Mouse (Mus musculus): ENCODE data around the gene Tbc1d16.
"Not testable (repeated sequence)": the region's sequence is repeated elsewhere in the genome, so short reads cannot be mapped to it uniquely, and the experiment has no call there.

The Tbc1d16 gene

GRCm38 (mm10) chr11:119228091-119228781 lies at the start of gene Tbc1d16, which contains the start of gene Ccdc40:
Gene Tbc1d16, minus strand, starts transcription at chr11:119228499.
Gene Ccdc40, plus strand, starts transcription at chr11:119228572.
- DNase-seq: peak; percentile 84

DNA sequence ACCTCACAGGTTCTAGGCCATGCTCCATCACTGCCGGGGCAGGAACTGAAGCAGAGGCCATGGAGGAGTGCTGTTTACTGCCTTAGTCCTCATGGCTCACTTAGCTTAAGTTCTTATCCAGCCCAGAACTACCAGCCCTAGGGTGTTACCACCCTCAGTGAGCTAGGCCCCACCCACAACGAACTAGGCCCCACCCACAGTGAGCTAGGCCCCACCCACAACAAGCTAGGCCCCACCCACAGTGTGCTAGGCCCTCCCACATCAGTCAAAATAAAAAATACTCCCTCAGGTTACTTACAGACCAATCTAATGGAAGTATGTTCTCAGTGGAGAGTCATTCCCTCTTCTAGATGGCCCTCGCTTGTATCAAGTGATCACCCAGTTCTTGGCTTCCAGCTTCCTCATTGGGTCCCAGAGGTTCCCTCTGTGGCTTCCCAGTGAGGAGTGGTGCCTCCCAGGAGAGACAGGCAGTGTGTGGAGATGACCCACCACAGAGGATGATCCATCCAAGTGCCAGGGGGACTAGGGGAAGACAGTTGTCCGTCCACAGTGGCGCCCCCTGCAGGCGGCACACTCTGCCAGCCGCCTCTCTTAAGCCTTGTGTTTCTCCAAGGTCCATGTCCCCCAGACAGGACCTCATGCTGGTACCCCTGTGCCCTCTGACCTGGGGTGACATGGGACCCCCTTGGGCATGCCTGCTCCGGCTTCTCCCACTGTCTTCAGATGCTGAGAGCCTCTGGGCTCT lies 45.1 kb upstream of the Tbc1d16 start:
- peak; percentile 59 for DNase-seq

DNA sequence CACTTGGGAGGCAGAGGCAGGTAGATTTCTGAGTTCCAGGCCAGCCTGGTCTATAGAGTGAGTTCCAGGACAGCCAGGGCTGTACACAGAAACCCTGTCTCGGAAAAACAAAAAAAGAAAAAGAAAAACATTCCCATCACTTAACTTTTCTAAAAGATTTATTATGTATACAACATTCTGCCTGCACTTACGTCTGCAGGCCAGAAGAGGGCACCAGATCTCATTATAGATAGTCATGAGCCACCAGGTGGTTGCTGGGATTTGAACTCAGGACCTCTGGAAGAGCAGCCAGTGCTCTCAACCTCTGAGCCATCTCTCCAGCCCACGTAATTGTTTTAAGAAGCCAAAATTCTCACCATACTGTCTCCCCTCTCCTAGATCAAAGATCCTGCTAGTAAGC lies 44.2 kb upstream of the Tbc1d16 start:
- DNase-seq: not testable (repeated sequence)

DNA sequence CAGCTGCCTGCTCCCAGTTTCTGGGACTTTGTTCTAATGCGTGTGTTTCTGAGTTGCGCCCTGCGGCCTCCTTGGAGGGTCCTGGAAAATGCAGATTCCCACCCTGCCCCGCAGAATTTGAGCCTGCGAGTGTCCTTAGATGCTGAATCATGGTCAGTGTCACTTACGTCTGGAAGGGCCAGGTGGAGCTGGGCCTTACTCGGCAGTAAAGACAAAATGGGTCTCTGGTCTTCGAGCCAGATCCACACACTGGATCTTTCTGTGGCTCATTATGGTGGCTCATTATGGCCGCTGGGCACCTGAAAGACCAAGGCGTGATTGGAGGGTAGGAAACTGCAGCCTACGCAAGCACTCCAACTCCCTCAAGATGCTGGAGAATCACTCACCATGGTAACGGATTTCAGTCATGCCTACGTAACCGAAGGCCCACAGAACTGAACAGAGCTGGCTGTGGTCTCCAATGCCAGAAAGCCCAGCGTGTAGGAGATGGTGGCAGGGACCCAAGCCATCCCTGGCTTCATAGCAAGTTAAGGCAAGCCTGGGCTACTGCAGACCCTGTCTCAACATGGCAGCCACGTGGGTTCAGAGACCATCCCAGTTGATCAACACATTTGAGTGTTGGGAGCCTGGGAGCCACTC lies 40.4 kb upstream of the Tbc1d16 start:
- DNase-seq: no peak

DNA sequence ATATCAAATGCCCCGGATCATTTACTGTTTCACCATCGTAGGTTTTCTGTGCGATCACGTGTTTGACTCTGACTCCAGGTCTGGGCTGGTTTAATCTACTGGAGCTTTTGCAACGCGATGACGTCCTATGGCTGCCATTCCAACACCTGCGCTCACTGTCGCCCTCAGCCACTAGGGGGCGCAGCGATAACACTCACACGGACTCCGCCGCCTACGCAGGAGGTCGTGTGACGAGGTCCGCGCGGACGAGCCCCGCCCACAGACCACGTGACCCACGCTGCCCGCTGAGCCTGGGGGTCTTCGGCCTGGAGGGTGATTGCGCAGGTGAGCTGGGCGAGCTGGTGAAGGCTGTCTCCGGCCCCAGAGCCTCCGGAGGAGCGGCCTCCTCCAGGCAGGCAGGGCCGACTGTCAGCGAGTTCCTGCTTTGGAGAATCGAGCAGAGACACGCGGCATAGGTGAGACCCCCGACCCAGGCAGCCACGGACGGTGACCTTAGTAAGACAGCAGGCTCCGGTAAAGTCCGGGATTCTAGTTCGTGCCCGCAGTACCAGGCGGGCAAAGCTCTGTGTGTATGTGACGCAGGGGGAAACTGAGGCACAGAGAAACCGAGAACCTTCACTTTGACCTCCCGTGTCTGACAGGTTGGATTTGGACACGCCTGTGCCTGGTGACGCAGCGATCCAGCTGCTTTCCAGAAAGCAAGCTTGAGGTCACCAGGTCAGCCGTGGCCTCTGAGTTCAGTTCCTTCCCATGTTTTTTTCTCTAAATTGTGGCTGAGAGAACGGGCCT lies 39.7 kb upstream of the Tbc1d16 start, which contains the start of gene Gaa:
Gene Gaa (plus strand): TSS at position 120 of the 789 bp plus-strand sequence.
- peak; percentile 99 for DNase-seq

GRCm38 (mm10) chr11:119267241-119267674 lies 39.0 kb upstream of the Tbc1d16 start:
- DNase-seq: peak; percentile 36

DNA sequence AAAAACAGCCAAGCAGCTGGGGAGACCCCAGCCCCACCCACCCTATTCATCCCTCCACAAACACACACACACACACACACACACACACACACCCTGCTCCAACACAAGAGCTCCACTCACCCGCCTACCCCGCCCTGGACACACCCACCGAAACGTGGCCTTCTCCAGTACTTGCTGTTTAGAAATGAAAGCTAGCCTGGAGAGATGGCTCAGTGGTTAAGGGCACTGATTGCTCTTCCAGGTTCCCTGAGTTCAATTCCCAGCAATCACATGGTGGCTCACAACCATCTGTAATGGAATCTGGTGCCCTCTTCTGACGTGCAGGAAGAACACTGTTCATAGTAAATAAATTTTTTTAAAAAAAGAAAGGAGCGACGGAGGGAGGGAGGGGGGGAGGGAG lies 37.5 kb upstream of the Tbc1d16 start:
- no peak for DNase-seq

DNA sequence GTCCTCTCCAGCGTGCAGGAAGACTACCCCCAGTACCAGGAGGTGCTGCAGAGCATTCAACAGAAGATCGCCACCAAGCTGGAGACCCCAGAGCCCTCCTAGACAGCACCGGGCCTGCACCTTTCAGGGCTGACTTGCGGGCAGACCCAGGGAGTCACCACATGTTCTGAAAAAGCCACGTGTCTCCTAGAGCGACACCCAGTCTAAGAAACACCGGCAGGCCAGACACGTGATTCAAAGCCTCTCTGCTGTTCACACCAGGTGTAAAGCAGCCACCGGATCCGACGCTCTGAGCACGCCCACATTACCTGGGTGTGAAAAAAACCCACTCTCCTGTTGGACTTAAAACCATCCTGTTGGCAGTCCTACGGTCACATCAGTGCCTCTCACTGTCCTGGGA lies 36.1 kb upstream of the Tbc1d16 start:
- no peak for DNase-seq

- no peak for DNase-seq
These were observed 31.7 kb upstream of the Tbc1d16 start for GRCm38 (mm10) chr11:119259977-119260376.

GRCm38 (mm10) chr11:119258572-119259322 lies 30.4 kb upstream of the Tbc1d16 start:
- DNase-seq: peak; percentile 53

DNA sequence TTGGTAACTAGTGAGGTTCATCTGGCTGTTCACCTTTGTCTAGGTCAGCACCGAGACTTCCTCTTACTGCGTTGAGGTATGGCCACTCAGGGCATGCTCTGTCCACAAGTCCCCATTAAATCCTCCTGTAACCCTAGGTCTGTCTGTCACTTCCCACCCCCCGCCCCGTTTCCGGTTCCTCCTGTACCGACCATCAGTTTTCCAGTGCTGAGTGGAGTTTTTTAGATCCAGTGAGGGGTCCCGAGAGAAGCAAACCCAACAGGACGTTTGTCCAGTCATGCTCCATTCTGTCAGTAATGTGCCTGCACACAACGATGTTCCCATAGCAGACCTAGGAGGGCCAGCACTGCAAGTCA lies 29.9 kb upstream of the Tbc1d16 start:
- no peak for DNase-seq

GRCm38 (mm10) chr11:119256557-119256956 lies 28.3 kb upstream of the Tbc1d16 start:
- DNase-seq: not testable (repeated sequence)

DNA sequence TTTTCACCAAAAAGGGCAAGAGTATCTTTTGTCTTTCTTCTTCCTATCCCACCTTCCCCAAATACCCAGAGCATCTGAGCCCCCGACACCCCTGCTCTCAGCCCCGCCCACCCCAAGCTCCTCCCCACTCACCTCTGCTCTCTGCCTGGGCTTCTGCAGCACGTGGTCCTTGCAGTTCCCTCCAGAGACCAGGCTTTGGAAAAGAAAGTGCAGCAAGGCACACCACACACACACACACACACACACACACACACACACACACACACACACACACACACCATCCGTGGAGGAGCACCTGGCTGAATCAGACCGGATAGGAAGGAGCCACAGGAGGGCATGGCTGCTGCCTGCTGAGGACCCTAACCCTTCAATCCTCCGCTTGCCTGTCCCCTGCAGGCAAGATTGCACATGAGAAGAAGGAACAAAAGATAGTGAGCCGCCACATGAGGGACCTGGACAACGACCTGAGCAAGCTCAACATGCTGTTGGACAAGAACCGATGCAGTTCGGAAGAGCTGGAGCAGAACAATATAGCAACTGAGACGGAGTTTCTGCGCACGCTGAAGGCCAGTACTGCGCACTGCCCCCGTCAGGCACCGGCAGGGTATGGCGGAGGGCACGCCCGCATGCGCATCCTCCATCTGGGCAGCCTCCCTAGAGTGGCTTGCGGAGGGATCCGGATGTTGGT lies 24.7 kb upstream of the Tbc1d16 start:
- peak; percentile 82 for DNase-seq

DNA sequence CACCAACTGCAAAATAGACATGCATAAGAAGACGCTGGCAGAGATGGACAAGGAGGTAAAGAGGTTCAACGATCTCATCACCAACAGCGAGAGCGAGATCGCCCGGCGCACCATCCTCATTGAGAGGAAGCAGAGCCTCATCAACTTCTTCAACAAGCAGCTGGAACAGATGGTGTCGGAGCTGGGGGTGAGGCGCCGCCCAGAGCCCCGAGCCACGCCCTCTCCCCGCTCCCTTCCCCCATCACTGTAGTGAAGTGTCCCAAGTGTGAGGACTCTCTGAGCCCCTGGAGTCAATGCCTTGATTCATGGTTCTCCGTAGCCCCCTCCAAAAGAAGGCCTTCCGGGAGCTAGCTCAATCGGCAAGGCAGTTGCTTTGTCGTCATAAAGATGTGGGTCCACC lies 22.7 kb upstream of the Tbc1d16 start:
- DNase-seq: peak; percentile 78

DNA sequence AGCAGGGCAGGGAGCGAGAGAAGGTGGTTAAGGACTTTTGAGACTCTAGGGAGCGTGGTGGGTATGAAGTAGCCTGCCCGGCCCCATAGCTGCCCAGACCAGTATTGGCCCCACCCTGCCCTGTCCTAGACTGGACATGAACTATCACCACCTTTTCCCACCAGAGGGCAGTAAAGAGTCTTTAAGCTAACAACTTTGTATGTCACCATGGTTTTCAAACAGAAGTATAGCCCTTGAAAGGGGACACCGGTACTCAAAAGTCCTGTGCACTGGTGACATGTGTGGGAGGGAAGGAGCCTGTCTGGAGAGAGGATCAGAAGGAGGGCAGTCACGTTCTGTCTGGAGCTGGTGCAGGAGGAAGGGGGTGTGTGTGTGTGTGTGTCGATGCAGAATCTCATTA lies 20.7 kb upstream of the Tbc1d16 start:
- DNase-seq: peak; percentile 49

GRCm38 (mm10) chr11:119245543-119245942 lies 17.2 kb upstream of the Tbc1d16 start:
- not testable (repeated sequence) for DNase-seq

- DNase-seq: no peak
These were observed 11.2 kb upstream of the Tbc1d16 start for GRCm38 (mm10) chr11:119239480-119239879.

DNA sequence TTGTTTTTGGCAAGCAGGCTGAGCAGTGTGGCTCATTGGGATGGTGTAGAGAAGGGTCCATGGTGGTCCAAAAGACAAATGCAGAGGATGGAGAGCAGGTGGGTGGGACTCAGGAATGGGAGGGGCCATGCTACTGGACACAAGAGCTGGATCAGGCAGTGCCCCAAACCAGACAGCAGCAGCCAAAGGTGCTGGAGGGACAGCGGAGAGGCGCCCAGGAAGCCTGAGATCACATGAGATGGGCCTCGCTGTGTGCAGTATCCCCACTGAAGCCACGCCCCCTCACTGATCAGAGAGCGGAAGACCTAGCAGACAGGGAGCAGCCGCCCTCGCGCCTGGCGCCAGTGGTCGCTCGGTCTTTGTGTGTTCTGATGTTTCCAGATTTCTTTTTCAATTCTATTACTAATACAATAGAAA lies 10.0 kb upstream of the Tbc1d16 start:
- peak; percentile 89 for DNase-seq

DNA sequence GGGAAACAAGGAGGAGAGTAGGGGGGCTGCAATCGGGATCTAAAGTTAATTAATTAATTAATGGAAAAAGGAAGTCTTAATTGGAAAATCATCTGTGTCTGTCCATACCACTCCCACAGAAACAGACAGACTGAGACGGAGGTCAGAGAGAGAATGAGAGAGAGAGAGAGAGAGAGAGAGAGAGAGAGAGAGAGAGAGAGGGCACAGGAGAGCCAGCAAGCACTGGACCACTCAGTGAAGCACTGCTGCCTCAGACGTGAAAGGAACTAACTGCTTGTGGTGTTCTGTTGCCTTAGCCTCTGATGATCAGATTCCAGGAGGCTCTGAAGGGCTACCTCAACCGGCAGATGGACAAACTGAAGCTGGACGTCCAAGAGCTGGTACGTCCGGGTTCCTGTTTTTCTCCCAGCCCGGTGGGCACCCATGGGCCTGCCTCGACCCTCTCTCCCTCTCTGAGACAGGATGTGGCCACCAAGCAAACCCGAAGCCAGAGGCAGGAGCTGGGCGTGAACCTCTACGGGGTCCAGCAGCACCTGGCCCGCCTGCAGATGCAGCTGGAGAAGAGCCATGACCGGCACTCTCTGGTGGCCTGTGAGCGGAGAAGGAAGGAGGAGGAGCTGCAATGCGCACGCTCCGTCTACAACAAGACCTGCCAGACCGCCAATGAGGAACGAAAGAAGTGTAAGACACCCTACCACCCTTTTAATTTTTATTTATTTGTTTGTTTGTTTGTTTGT lies 9.4 kb upstream of the Tbc1d16 start:
- peak; percentile 65 for DNase-seq

DNA sequence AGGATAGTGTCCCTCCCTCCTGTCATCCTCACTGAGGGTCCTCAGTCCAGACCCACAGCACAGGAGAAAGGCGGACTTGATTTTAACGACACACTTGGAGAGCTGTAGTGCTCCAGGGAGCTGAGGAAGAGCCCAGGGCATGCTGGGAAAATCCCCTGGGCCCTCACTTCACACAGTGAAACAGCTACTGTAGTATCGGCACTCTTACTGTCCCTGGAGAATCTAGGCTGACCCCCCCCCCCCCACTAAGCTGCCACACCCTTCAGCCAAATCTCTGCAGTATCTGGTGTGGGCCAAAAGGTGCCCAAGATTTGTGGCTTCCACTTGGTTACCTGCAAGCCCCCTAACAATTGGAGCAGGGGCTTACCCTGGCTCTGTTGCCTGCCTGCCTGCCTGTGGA lies 8.7 kb upstream of the Tbc1d16 start:
- no peak for DNase-seq

GRCm38 (mm10) chr11:119236354-119236753 lies 8.1 kb upstream of the Tbc1d16 start:
- DNase-seq: no peak

Data from thymus, postnatal 4 days (tissue).